In the genomic region with DNA sequence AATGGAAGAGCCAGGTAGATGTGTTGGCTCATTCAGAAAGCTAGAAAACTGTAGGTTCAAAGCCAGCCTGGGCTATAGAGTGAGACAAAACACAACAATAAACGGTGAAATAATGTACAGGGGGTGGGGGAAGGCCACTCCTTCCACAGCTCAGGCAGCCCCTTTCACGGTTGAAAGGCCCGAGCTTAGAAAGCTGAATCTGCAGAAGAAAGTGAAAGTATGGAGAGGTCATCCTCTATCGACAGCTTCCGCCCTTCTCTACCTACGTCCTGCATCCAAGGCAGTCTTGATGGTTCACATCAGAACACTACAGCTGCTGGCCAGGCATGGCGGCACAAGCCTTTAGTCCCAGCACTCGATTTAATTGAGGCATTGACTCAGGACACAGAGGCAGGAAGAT, we compare ENCODE assay signal across 26 mouse cellular contexts. TPM values are rescaled to one million over a fixed set of nuclear protein-coding genes. Genes with fewer than 3 reads are reported as not detected.
DNase-seq lines count a peak whose midpoint lies in the region; ATAC-seq and TF ChIP-seq lines count a peak whose summit lies in the region.
"Had no signal": no experiment of that assay in that cellular context is flagged by ENCODE, and none has a peak within 500 bp of the region (broad histone marks: within the 10 kb centered on the region; RNA-seq: fewer than 3 reads in every experiment).

No protein-coding gene starts in this region.

- no peaks in the 10 kb centered on the region for H3K9me3 ChIP-seq in megakaryocyte, embryonic 14.5 days
- H3K9me3 ChIP-seq: forebrain, embryonic 10.5 days; forebrain, embryonic 13.5 days; heart, embryonic 12.5 days; heart, embryonic 15.5 days; hindbrain, embryonic 10.5 days; hindbrain, embryonic 13.5 days; intestine, embryonic 15.5 days had no signal

- TF ChIP-seq POLR2A in small intestine, adult 2 months (IDR thresholded peaks at IDR 0.05; ENCODE audit: low read depth, low read length): no peak

- H3K36me3 ChIP-seq in megakaryocyte, embryonic 14.5 days (replicated peaks; ENCODE audit: low read length): peaks cover 32% of the 10 kb centered on the region
- H3K36me3 ChIP-seq in small intestine, adult 2 months (ENCODE audit: control insufficient read depth, insufficient read depth, low read length): peaks cover 10% of the 10 kb centered on the region
- H3K36me3 ChIP-seq: forebrain, embryonic 10.5 days; hindbrain, embryonic 10.5 days had no signal

- H3K4me1 ChIP-seq in megakaryocyte, embryonic 14.5 days: peaks cover 43% of the 10 kb centered on the region
- H3K4me1 ChIP-seq in small intestine, adult 2 months (ENCODE audit: control insufficient read depth, insufficient read depth, insufficient read length, low read length): peaks cover 29% of the 10 kb centered on the region

- WGBS in small intestine, adult 2 months: 76% methylated on average over 8 of the region's 8 CpGs

- TF ChIP-seq CTCF in small intestine, adult 2 months (IDR thresholded peaks at IDR 0.05; ENCODE audit: extremely low read depth, insufficient read length, insufficient replicate concordance, low read depth, low read length): no peak

- no peaks in the 10 kb centered on the region for H3K27me3 ChIP-seq in megakaryocyte, embryonic 14.5 days (replicated peaks)
- no peaks in the 10 kb centered on the region for H3K27me3 ChIP-seq in small intestine, adult 2 months (ENCODE audit: control insufficient read depth, insufficient read depth, low read length)
- H3K27me3 ChIP-seq: forebrain, embryonic 13.5 days; heart, embryonic 12.5 days; heart, embryonic 15.5 days; intestine, embryonic 15.5 days; Patski had no signal

- peak overlapping the region; percentile 73 for H3K4me3 ChIP-seq in megakaryocyte, embryonic 14.5 days (replicated peaks)
- H3K4me3 ChIP-seq in small intestine, adult 2 months (ENCODE audit: low read depth, low read length): peak overlapping the region; percentile 22
- H3K4me3 ChIP-seq: forebrain, embryonic 13.5 days; heart, embryonic 12.5 days; heart, embryonic 15.5 days; hindbrain, embryonic 13.5 days; intestine, embryonic 15.5 days had no signal

- no peak for ATAC-seq in megakaryocyte, adult 5-6 weeks (ENCODE audit: poor library complexity, severe bottlenecking)
- ATAC-seq: CD4-positive, CD25-positive, alpha-beta regulatory T cell, adult 4 months; forebrain, embryonic 13.5 days; forebrain, embryonic 16.5 days; hindbrain, embryonic 16.5 days; intestine, embryonic 15.5 days; Patski had no signal

- 0 out of 2 replicates have a peak overlapping the region, but pooled peaks have one; percentile 2 for H3K27ac ChIP-seq in small intestine, adult 2 months (ENCODE audit: insufficient read depth, low read depth, low read length)
- H3K27ac ChIP-seq: forebrain, embryonic 10.5 days; forebrain, embryonic 13.5 days; hindbrain, embryonic 10.5 days; hindbrain, embryonic 13.5 days; intestine, embryonic 15.5 days had no signal

- peak; percentile 23 for DNase-seq in cerebellum, adult 9-11 months
- DNase-seq in cerebellum, adult 11-12 months: no peak
- DNase-seq in right cerebral cortex, postnatal 36 days (ENCODE audit: low spot score in 2 of 2): no peak
- DNase-seq: adrenal gland, adult 2 months; adrenal gland, postnatal 14 days; B cell, adult 2 months; cerebellum, adult 11 months; cerebellum, adult 8-10 months; gastrocnemius, postnatal 10 days; gastrocnemius, postnatal 36 days; heart, postnatal 10 days; heart, postnatal 36 days had no signal

RNA-seq across cellular contexts. Expression of a gene that starts 1.7 kb away (rescaled TPM):
- 0.92 TPM in 1 of 2 replicates, not detected in the other for polyA plus RNA-seq in megakaryocyte, embryonic 14.5 days (2012; ENCODE audit: insufficient read depth, low replicate concordance)
- 7.0 and 7.8 TPM in 2 replicates for total RNA-seq in megakaryocyte, adult 5-6 weeks (2015)
- 9.9 and 12.1 TPM in 2 replicates for total RNA-seq in megakaryocyte, adult 5-6 weeks (2017)
- 10.2 and 33.3 TPM in 2 replicates for polyA plus RNA-seq in small intestine, adult 2 months (2012; rRNA removed)

RNA-seq across cellular contexts. Expression of a gene that starts 6.3 kb away (rescaled TPM):
- polyA plus RNA-seq in megakaryocyte, embryonic 14.5 days (2012; ENCODE audit: insufficient read depth, low replicate concordance): 0.47 TPM in 1 of 2 replicates, not detected in the other
- total RNA-seq in megakaryocyte, adult 5-6 weeks (2015): 22.2 and 23.6 TPM in 2 replicates
- total RNA-seq in megakaryocyte, adult 5-6 weeks (2017): 21.9 and 22.1 TPM in 2 replicates
- polyA plus RNA-seq in small intestine, adult 2 months (2012; rRNA removed): 1.3 and 2.2 TPM in 2 replicates

RNA-seq across cellular contexts. Expression of a gene that starts 15.8 kb away (rescaled TPM):
- 0.97 and 15.9 TPM in 2 replicates for polyA plus RNA-seq in megakaryocyte, embryonic 14.5 days (2012; ENCODE audit: insufficient read depth, low replicate concordance)
- 49.7 and 73.0 TPM in 2 replicates for total RNA-seq in megakaryocyte, adult 5-6 weeks (2015)
- 57.2 and 90.2 TPM in 2 replicates for total RNA-seq in megakaryocyte, adult 5-6 weeks (2017)
- polyA plus RNA-seq in small intestine, adult 2 months (2012; rRNA removed): 5.4 and 10.0 TPM in 2 replicates

RNA-seq across cellular contexts. Expression of a gene that starts 57.0 kb away (rescaled TPM):
- 18.6 and 44.0 TPM in 2 replicates for polyA plus RNA-seq in megakaryocyte, embryonic 14.5 days (2012; ENCODE audit: insufficient read depth, low replicate concordance)
- 158 and 163 TPM in 2 replicates for total RNA-seq in megakaryocyte, adult 5-6 weeks (2015)
- total RNA-seq in megakaryocyte, adult 5-6 weeks (2017): 331 and 390 TPM in 2 replicates
- polyA plus RNA-seq in small intestine, adult 2 months (2012; rRNA removed): 2.4 and 4.6 TPM in 2 replicates
